Mouse (Mus musculus): Measurements from ENCODE around the gene Stard3. TPM values are rescaled to one million over a fixed set of nuclear protein-coding genes. Genes with fewer than 3 reads are reported as not detected.
A peak's percentile ranks its signal among the peaks of the same experiment; 100 is the strongest.

The Stard3 gene
- total and polyA plus RNA-seq, 2 experiments from 2014 or later: 23.8 to 56.1 TPM

GRCm38 (mm10) chr11:98335250-98335649, 22.9 kb upstream of the Stard3 start:
- DNase-seq (ENCODE audit: low spot score): no peak
- Histone ChIP-seq H3K36me3 (ENCODE audit: insufficient read depth, low read length) (no peaks in the 10 kb centered on the region), H3K4me3 (ENCODE audit: low read depth, low read length) (no peak overlapping the region), H3K27me3 (ENCODE audit: insufficient read depth, low read length) (peaks cover 76% of the 10 kb centered on the region), H3K4me2 (ENCODE audit: low read depth, low read length, poor library complexity, severe bottlenecking) (no peak overlapping the region), H3K9ac (replicated peaks; ENCODE audit: low read length, poor library complexity, severe bottlenecking) (no peak overlapping the region), H3K4me1 (ENCODE audit: insufficient read depth, low read length) (0 out of 2 replicates have a peak, but pooled peaks cover 3% of the 10 kb centered on the region), H3K27ac (ENCODE audit: low read depth, low read length) (no peak overlapping the region), H3K9me3 (ENCODE audit: low read length) (no peaks in the 10 kb centered on the region)
- 9% methylated on average over 9 of the region's 9 CpGs for WGBS
- ATAC-seq (ENCODE audit: low FRiP score): no peak
- TF ChIP-seq CTCF (IDR thresholded peaks at IDR 0.05): no peak

GRCm38 (mm10) chr11:98336245-98337107, 21.7 kb upstream of the Stard3 start:
- WGBS: 23% methylated on average over 13 of the region's 13 CpGs
- TF ChIP-seq CTCF (IDR thresholded peaks at IDR 0.05): peak; percentile 51
- Histone ChIP-seq H3K4me3 (ENCODE audit: low read depth, low read length) (no peak overlapping the region), H3K4me1 (ENCODE audit: insufficient read depth, low read length) (0 out of 2 replicates have a peak, but pooled peaks cover 3% of the 10 kb centered on the region), H3K4me2 (ENCODE audit: low read depth, low read length, poor library complexity, severe bottlenecking) (no peak overlapping the region), H3K27me3 (ENCODE audit: insufficient read depth, low read length) (peaks cover 72% of the 10 kb centered on the region), H3K36me3 (ENCODE audit: insufficient read depth, low read length) (no peaks in the 10 kb centered on the region), H3K27ac (ENCODE audit: low read depth, low read length) (no peak overlapping the region), H3K9me3 (ENCODE audit: low read length) (no peaks in the 10 kb centered on the region), H3K9ac (replicated peaks; ENCODE audit: low read length, poor library complexity, severe bottlenecking) (no peak overlapping the region)
- DNase-seq (ENCODE audit: low spot score): no peak
- no peak for ATAC-seq (ENCODE audit: low FRiP score)

- peak overlapping the region; percentile 56 for H3K4me3 ChIP-seq (ENCODE audit: low read depth, low read length)
- DNase-seq (ENCODE audit: low spot score) (peak; percentile 75), ATAC-seq (ENCODE audit: low FRiP score) (no peak)
- H3K4me2 ChIP-seq (ENCODE audit: low read depth, low read length, poor library complexity, severe bottlenecking): peak overlapping the region; percentile 97
- WGBS: under 1% methylated on average over 56 of the region's 57 CpGs
- 0 out of 2 replicates have a peak, but pooled peaks cover 3% of the 10 kb centered on the region for H3K4me1 ChIP-seq (ENCODE audit: insufficient read depth, low read length)
- no peaks in the 10 kb centered on the region for H3K9me3 ChIP-seq (ENCODE audit: low read length)
- H3K36me3 ChIP-seq (ENCODE audit: insufficient read depth, low read length): no peaks in the 10 kb centered on the region
- peak overlapping the region; percentile 44 for H3K27ac ChIP-seq (ENCODE audit: low read depth, low read length)
- no peak for TF ChIP-seq CTCF (IDR thresholded peaks at IDR 0.05)
- peak overlapping the region; percentile 65 for H3K9ac ChIP-seq (replicated peaks; ENCODE audit: low read length, poor library complexity, severe bottlenecking)
- peaks cover 72% of the 10 kb centered on the region for H3K27me3 ChIP-seq (ENCODE audit: insufficient read depth, low read length)
Measured at GRCm38 (mm10) chr11:98338507-98338961, 19.6 kb upstream of the Stard3 start.

GRCm38 (mm10) chr11:98339071-98339501, 19.1 kb upstream of the Stard3 start:
- no peak for TF ChIP-seq CTCF (IDR thresholded peaks at IDR 0.05)
- 2% methylated on average over 19 of the region's 19 CpGs for WGBS
- ATAC-seq (ENCODE audit: low FRiP score): no peak
- peak; percentile 57 for DNase-seq (ENCODE audit: low spot score)
- peak overlapping the region; percentile 65 for H3K9ac ChIP-seq (replicated peaks; ENCODE audit: low read length, poor library complexity, severe bottlenecking)
- no peaks in the 10 kb centered on the region for H3K36me3 ChIP-seq (ENCODE audit: insufficient read depth, low read length)
- peak overlapping the region; percentile 97 for H3K4me2 ChIP-seq (ENCODE audit: low read depth, low read length, poor library complexity, severe bottlenecking)
- peak overlapping the region; percentile 56 for H3K4me3 ChIP-seq (ENCODE audit: low read depth, low read length)
- H3K27me3 ChIP-seq (ENCODE audit: insufficient read depth, low read length): peaks cover 67% of the 10 kb centered on the region
- H3K4me1 ChIP-seq (ENCODE audit: insufficient read depth, low read length): 0 out of 2 replicates have a peak, but pooled peaks cover 3% of the 10 kb centered on the region
- no peaks in the 10 kb centered on the region for H3K9me3 ChIP-seq (ENCODE audit: low read length)
- H3K27ac ChIP-seq (ENCODE audit: low read depth, low read length): no peak overlapping the region

GRCm38 (mm10) chr11:98339679-98340287, 18.4 kb upstream of the Stard3 start:
- DNase-seq (ENCODE audit: low spot score) (no peak), ATAC-seq (ENCODE audit: low FRiP score) (no peak)
- H3K36me3 ChIP-seq (ENCODE audit: insufficient read depth, low read length): no peaks in the 10 kb centered on the region
- no peak overlapping the region for H3K27ac ChIP-seq (ENCODE audit: low read depth, low read length)
- H3K4me3 ChIP-seq (ENCODE audit: low read depth, low read length): peak overlapping the region; percentile 56; the same call in 1 of the 2 replicates
- H3K9ac ChIP-seq (replicated peaks; ENCODE audit: low read length, poor library complexity, severe bottlenecking): peak overlapping the region; percentile 65; the same call in 1 of the 2 replicates
- peak overlapping the region; percentile 97 for H3K4me2 ChIP-seq (ENCODE audit: low read depth, low read length, poor library complexity, severe bottlenecking)
- H3K9me3 ChIP-seq (ENCODE audit: low read length): no peaks in the 10 kb centered on the region
- 10% methylated on average over 11 of the region's 11 CpGs for WGBS
- TF ChIP-seq CTCF (IDR thresholded peaks at IDR 0.05): no peak
- H3K4me1 ChIP-seq (ENCODE audit: insufficient read depth, low read length): 0 out of 2 replicates have a peak, but pooled peaks cover 3% of the 10 kb centered on the region
- H3K27me3 ChIP-seq (ENCODE audit: insufficient read depth, low read length): peaks cover 61% of the 10 kb centered on the region

Measured in midbrain, postnatal 0 days (tissue).